Mouse (Mus musculus) cortical plate, adult 2 months (tissue): ENCODE results near the gene Trp53rkb.

Experiments
- CTCF ChIP-seq: fragments of 200-500 bp; IDR thresholded peaks from 2 replicates; pipeline ENCODE4 v1.5.1; 2011; ENCODE audit warnings: mild to moderate bottlenecking, control low read depth, low read length; ENCODE audit not compliant: insufficient read depth; ENCODE audit errors: extremely low read depth
- POLR2A ChIP-seq: fragments of 200-500 bp; IDR thresholded peaks from 2 replicates; pipeline ENCODE4 v1.6.1; 2011; ENCODE audit warnings: mild to moderate bottlenecking, low read length, control low read depth; ENCODE audit not compliant: insufficient read depth; ENCODE audit errors: extremely low read depth

GRCm38 (mm10) chr2:166805250-166806172, 13.2 kb downstream of the Trp53rkb start, which contains the start of gene Arfgef2:
- TF ChIP-seq CTCF: no peak
- TF ChIP-seq POLR2A: peak; percentile 72; the same call in 1 of the 2 replicates
